Comparison of ENCODE assay signal across 8 mouse cellular contexts in the genomic region with DNA sequence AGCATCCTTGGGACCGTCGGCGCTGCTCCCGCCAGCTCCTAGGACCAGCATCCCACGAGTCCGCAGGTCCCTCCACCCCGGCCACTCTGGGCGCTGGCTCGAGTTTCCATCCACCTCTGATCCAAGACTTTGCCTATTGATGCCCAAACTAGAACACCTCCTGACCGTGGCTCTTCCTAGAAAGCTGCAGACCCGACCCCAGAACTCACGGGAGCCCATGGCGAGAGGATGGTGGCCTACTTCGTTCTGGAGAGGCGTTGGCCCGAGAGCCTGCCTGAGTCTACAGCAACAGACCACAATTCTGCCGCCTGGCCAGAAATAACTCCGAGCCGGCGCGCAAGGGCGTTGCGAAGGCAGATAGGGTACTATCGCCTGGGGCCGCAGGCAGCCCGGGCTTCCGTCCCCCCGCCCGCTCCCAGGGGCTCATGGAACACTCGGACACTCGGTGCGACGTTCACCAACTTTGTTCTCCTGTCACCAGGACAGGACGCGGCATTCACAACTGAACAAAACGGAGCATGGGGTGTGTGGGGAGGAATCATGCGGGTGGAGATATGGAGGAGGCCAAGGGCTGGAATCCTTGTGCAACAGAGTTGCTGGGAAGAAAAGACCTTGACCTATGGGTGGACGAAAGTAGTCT. TPM values are rescaled to one million over a fixed set of nuclear protein-coding genes. Genes with fewer than 3 reads are reported as not detected.
A peak's percentile ranks its signal among the peaks of the same experiment; 100 is the strongest.
DNase-seq lines count a peak whose midpoint lies in the region; ATAC-seq and TF ChIP-seq lines count a peak whose summit lies in the region.

No protein-coding gene starts in this region.

- H3K4me1 ChIP-seq in lung, embryonic 14.5 days (ENCODE audit: insufficient read depth): peaks cover 12% of the 10 kb centered on the region
- H3K4me1 ChIP-seq in lung, adult 2 months (ENCODE audit: control insufficient read depth, insufficient read depth, low read length): peaks cover 8% of the 10 kb centered on the region
- no peaks in the 10 kb centered on the region for H3K4me1 ChIP-seq in cortical plate, adult 2 months (ENCODE audit: control insufficient read depth, insufficient read depth, low read length)
- H3K4me1 ChIP-seq in hindbrain, embryonic 13.5 days (replicated peaks): peaks cover 40% of the 10 kb centered on the region

- H3K27me3 ChIP-seq in lung, embryonic 14.5 days (ENCODE audit: insufficient read depth, low read length): peaks cover 77% of the 10 kb centered on the region
- H3K27me3 ChIP-seq in hindbrain, embryonic 13.5 days: peaks cover 91% of the 10 kb centered on the region

- TF ChIP-seq CTCF in lung, embryonic 14.5 days (IDR thresholded peaks at IDR 0.05; ENCODE audit: low read depth): no peak
- no peak for TF ChIP-seq CTCF in lung, adult 2 months (IDR thresholded peaks at IDR 0.05; ENCODE audit: insufficient read depth, low read length)
- no peak for TF ChIP-seq CTCF in cortical plate, adult 2 months (IDR thresholded peaks at IDR 0.05; ENCODE audit: extremely low read depth, insufficient read depth, low read length)

- no peaks in the 10 kb centered on the region for H3K9me3 ChIP-seq in lung, embryonic 14.5 days (ENCODE audit: low read depth, low read length)
- no peaks in the 10 kb centered on the region for H3K9me3 ChIP-seq in hindbrain, embryonic 13.5 days

- peak overlapping the region; percentile 38 for H3K9ac ChIP-seq in lung, embryonic 14.5 days
- peak overlapping the region; percentile 60 for H3K9ac ChIP-seq in hindbrain, embryonic 13.5 days

- no peak for ATAC-seq in lung, embryonic 14.5 days (ENCODE audit: insufficient read depth)
- ATAC-seq in hindbrain, embryonic 13.5 days (ENCODE audit: low FRiP score): no peak
- ATAC-seq in megakaryocyte progenitor cell, adult 5-6 weeks (replicated peaks; ENCODE audit: poor library complexity): 0 out of 2 replicates have a peak, but pooled peaks have one; percentile 17

- H3K4me3 ChIP-seq in lung, embryonic 14.5 days (ENCODE audit: low read depth, low read length): peak overlapping the region; percentile 52
- H3K4me3 ChIP-seq in lung, adult 2 months (replicated peaks; ENCODE audit: extremely low read depth, low read depth, low read length): no peak overlapping the region
- peak overlapping the region; percentile 27; the same call in 1 of the 2 replicates for H3K4me3 ChIP-seq in cortical plate, adult 2 months (ENCODE audit: insufficient read depth, low read length)
- peak overlapping the region; percentile 41 for H3K4me3 ChIP-seq in hindbrain, embryonic 13.5 days

- WGBS in lung, embryonic 14.5 days: 9% methylated on average over 38 of the region's 38 CpGs
- 15% methylated on average over 38 of the region's 38 CpGs for WGBS in lung, adult 2 months
- 5% methylated on average over 38 of the region's 38 CpGs for WGBS in hindbrain, embryonic 13.5 days

- TF ChIP-seq POLR2A in lung, adult 2 months (IDR thresholded peaks at IDR 0.05; ENCODE audit: borderline replicate concordance, extremely low read depth, low read depth, low read length): no peak
- TF ChIP-seq POLR2A in cortical plate, adult 2 months (IDR thresholded peaks at IDR 0.05; ENCODE audit: extremely low read depth, insufficient read depth, low read length): peak; percentile 24; the same call in 1 of the 2 replicates

- H3K4me2 ChIP-seq in lung, embryonic 14.5 days: peak overlapping the region; percentile 92
- peak overlapping the region; percentile 65 for H3K4me2 ChIP-seq in hindbrain, embryonic 13.5 days

- peak; percentile 51 for DNase-seq in lung, embryonic 14.5 days
- no peak for DNase-seq in lung, adult 2 months
- no peak for DNase-seq in MN1 (ENCODE audit: low spot score)
- no peak for DNase-seq in urinary bladder, adult 2 months (ENCODE audit: low spot score)
- no peak for DNase-seq in kidney, adult 8-10 months

- H3K27ac ChIP-seq in lung, embryonic 14.5 days (ENCODE audit: low read depth): no peak overlapping the region
- peak overlapping the region; percentile 76; the same call in 1 of the 2 replicates for H3K27ac ChIP-seq in cortical plate, adult 2 months (ENCODE audit: insufficient read depth, low read length)
- no peak overlapping the region for H3K27ac ChIP-seq in hindbrain, embryonic 13.5 days

- H3K36me3 ChIP-seq in lung, embryonic 14.5 days (ENCODE audit: insufficient read depth): peaks cover 26% of the 10 kb centered on the region; the same call in 1 of the 2 replicates
- peaks cover 53% of the 10 kb centered on the region for H3K36me3 ChIP-seq in hindbrain, embryonic 13.5 days

RNA-seq across cellular contexts. Expression of gene Gp1bb, which starts 0.7 kb away (rescaled TPM):
- 3.8 and 4.1 TPM in 2 replicates for polyA plus RNA-seq in lung, embryonic 14.5 days (2014; fragmentation: Nextera tagmentation; extraction: Ambion mirVana)
- polyA plus RNA-seq in lung, adult 2 months (2012; rRNA removed): 9.7 and 15.5 TPM in 2 replicates
- 4.5 and 4.6 TPM in 2 replicates for polyA plus RNA-seq in cortical plate, adult 2 months (2012; rRNA removed)
- 11.2 and 11.9 TPM in 2 replicates for polyA plus RNA-seq in hindbrain, embryonic 13.5 days (2015; fragmentation: Nextera tagmentation; extraction: Ambion mirVana)
- 0.76 TPM in 1 of 2 replicates, not detected in the other for total RNA-seq in megakaryocyte progenitor cell, adult 5-6 weeks (2015)
- 0.25 TPM in 1 of 2 replicates, not detected in the other for total RNA-seq in megakaryocyte progenitor cell, adult 5-6 weeks (2017)
- 0.55 and 0.59 TPM in 2 replicates for polyA plus RNA-seq in urinary bladder, adult 2 months (2012; rRNA removed)

RNA-seq across cellular contexts. Expression of gene Gm49601, which starts 4.7 kb away (rescaled TPM):
- 1.2 and 1.7 TPM in 2 replicates for polyA plus RNA-seq in lung, embryonic 14.5 days (2014; fragmentation: Nextera tagmentation; extraction: Ambion mirVana)
- polyA plus RNA-seq in lung, adult 2 months (2012; rRNA removed): 3.6 and 9.4 TPM in 2 replicates
- polyA plus RNA-seq in cortical plate, adult 2 months (2012; rRNA removed): 156 and 173 TPM in 2 replicates
- 19.3 and 21.0 TPM in 2 replicates for polyA plus RNA-seq in hindbrain, embryonic 13.5 days (2015; fragmentation: Nextera tagmentation; extraction: Ambion mirVana)
- 0.79 and 1.4 TPM in 2 replicates for total RNA-seq in megakaryocyte progenitor cell, adult 5-6 weeks (2015)
- total RNA-seq in megakaryocyte progenitor cell, adult 5-6 weeks (2017): 1.4 and 3.5 TPM in 2 replicates
- polyA plus RNA-seq in urinary bladder, adult 2 months (2012; rRNA removed): 11.8 and 15.0 TPM in 2 replicates

RNA-seq across cellular contexts. Expression of gene Sept5, which starts 8.3 kb away (rescaled TPM):
- 19.3 and 20.1 TPM in 2 replicates for polyA plus RNA-seq in lung, embryonic 14.5 days (2014; fragmentation: Nextera tagmentation; extraction: Ambion mirVana)
- polyA plus RNA-seq in lung, adult 2 months (2012; rRNA removed): 9.0 and 22.0 TPM in 2 replicates
- polyA plus RNA-seq in cortical plate, adult 2 months (2012; rRNA removed): 999 TPM in 2 replicates
- 169 and 176 TPM in 2 replicates for polyA plus RNA-seq in hindbrain, embryonic 13.5 days (2015; fragmentation: Nextera tagmentation; extraction: Ambion mirVana)
- 7.0 and 9.1 TPM in 2 replicates for total RNA-seq in megakaryocyte progenitor cell, adult 5-6 weeks (2015)
- total RNA-seq in megakaryocyte progenitor cell, adult 5-6 weeks (2017): 2.6 and 8.7 TPM in 2 replicates
- polyA plus RNA-seq in urinary bladder, adult 2 months (2012; rRNA removed): 44.7 and 46.4 TPM in 2 replicates

RNA-seq across cellular contexts. Expression of gene Tbx1, which starts 31.0 kb away (rescaled TPM):
- 12.0 and 15.8 TPM in 2 replicates for polyA plus RNA-seq in lung, embryonic 14.5 days (2014; fragmentation: Nextera tagmentation; extraction: Ambion mirVana)
- polyA plus RNA-seq in lung, adult 2 months (2012; rRNA removed): 32.5 and 38.4 TPM in 2 replicates
- polyA plus RNA-seq in cortical plate, adult 2 months (2012; rRNA removed): 2.1 and 3.6 TPM in 2 replicates
- polyA plus RNA-seq in hindbrain, embryonic 13.5 days (2015; fragmentation: Nextera tagmentation; extraction: Ambion mirVana): 0.99 and 1.7 TPM in 2 replicates
- total RNA-seq in megakaryocyte progenitor cell, adult 5-6 weeks (2015): not detected in 2 replicates
- not detected in 2 replicates for total RNA-seq in megakaryocyte progenitor cell, adult 5-6 weeks (2017)
- polyA plus RNA-seq in urinary bladder, adult 2 months (2012; rRNA removed): 2.0 and 4.1 TPM in 2 replicates
